Mouse (Mus musculus): Measurements from ENCODE around the gene Tulp1.
"Not testable (repeated sequence)": the region's sequence is repeated elsewhere in the genome, so short reads cannot be mapped to it uniquely, and the experiment has no call there.

The Tulp1 gene

GRCm38 (mm10) chr17:28337547-28337946 lies 27.5 kb downstream of the Tulp1 start:
- no peak for DNase-seq (ENCODE audit: low spot score)

GRCm38 (mm10) chr17:28335267-28335666 lies 29.8 kb downstream of the Tulp1 start:
- DNase-seq (ENCODE audit: low spot score), result no peak

DNA sequence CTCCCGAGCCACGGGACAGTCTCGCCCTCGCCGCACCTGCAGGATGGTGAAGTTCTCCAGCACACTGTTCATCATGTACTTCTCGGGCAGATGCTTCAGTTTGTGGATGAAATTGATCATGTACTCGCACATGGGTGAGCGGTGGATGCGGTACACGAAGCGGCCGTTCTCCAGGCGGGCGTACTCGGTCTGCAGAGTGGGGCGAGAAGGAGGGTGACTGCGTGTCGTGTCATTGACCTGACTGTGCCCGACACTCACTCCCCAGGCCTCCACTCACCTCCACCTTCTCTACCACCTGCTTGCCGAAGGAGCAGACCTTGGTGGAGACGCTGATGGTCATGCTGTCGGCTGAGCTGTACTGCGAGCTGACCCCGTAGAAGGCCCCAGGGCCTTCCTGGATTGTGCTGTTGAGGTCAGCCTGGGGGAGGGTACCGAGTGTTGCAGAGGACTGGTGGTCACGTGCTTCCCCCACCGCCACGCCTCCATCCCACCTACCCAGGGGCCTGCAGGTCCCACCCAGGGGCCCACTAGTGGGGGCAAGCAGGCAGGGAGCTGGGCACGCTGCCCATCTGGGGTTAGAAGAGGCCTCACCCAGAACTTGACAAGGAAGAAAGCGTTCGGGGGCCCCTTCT lies 32.0 kb downstream of the Tulp1 start:
- DNase-seq (ENCODE audit: low spot score), result no peak

DNA sequence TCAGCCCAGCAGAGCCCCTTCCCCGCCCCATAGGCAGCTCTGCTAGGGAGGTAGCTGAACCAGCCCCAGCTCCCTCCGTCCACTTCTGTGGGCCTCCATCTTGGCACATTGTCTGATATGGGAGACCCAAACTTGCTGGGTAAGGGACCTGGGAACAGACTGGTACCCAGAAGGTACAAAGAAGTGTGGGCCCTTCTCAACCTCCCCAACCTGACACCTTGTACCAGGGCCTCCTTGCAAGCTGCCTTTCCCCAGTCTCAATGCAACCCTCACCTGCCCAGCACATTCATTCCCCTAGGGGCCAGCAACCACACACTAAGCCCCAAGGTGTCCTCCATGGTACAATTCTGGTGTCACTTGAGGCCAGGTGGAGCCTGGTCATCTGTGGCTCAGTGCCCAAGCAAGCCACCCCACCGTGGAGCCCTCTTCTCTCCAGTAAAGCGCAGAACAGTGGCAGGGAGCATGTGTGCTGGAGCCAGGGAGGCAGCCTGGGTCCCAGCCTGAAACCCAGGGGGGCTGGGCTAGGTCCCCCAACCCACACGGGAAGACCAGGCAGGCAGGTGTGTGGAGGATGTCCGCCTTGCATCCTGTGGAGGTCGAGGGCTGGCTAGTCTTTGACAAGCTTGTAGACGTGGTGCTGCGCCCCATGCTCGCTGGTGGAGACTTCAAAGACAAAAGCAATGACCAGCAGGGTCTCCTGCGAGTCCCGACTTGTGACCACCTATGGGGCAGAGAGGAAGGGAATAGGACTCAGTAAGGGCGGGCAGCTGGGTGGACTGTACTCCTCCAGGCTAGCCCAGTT lies 32.7 kb downstream of the Tulp1 start:
- no peak for DNase-seq (ENCODE audit: low spot score)

DNA sequence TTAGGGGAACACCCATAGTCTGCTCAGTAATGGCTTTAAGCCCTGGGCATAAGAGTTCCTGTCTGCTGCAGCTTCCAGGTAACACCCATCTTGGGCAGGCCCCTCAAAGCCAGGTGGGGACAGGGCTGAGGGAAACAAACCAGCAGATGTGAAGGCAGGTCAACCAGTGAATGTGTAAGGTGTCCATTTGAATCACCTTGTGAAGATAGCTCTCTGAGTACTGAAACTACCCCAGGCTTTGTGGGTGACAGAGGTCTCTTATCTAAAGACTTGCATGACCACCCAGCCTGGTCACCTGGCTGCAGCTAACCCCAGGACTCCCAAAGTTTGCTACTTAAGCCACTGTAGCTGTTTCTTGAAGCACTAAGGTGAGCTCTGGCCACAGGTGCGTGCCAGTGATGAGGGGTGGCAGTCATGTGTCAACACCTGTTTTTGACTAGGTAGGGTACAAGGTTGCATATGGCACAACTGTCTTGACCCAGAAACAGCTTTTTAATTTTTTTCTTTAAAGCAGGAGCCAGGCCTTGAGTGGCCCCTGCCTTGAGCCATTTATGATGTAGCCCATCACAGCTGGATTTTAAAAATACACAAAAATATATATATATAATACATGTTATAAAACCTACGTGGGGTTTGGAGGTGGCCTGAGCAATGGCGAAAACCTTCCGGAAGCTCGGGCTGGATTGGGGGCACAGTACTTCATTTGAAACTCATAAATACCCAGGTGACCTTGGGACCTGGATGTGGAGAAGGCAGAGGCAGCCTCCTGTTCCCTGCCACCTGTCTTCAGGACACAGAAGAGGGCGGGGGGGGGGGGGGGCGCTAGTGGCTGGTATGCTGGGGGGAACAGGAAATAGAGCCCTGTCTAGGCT lies 33.5 kb downstream of the Tulp1 start:
- no peak for DNase-seq (ENCODE audit: low spot score)

- not testable (repeated sequence) for DNase-seq (ENCODE audit: low spot score)
Observed at GRCm38 (mm10) chr17:28330590-28330989, 34.4 kb downstream of the Tulp1 start.

DNA sequence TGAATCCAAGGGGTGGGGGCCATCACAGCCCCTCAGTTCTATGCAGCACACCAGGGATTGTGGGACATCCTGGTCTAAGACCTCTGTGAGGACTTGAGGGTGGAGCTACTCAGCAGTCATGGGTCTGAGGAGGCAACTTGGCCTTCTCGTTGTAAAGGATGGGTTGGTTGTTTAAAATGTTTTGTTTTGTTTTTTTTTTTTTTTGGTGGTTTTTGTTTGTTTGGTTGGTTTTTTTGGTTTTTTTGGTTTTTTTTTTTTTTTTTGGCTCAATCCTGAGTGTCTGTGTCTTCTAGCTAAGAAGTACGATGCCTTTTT lies 34.8 kb downstream of the Tulp1 start:
- no peak for DNase-seq (ENCODE audit: low spot score)

- DNase-seq (ENCODE audit: low spot score), result no peak
Observed at GRCm38 (mm10) chr17:28329503-28330231, 35.4 kb downstream of the Tulp1 start.

- DNase-seq (ENCODE audit: low spot score), result no peak
Observed at GRCm38 (mm10) chr17:28328946-28329345, 36.1 kb downstream of the Tulp1 start.

- DNase-seq (ENCODE audit: low spot score), result peak; percentile 91
Observed at GRCm38 (mm10) chr17:28328366-28328928, 36.6 kb downstream of the Tulp1 start, which contains the start of gene Rpl10a. TSS of gene Rpl10a (plus strand) at chr17:28328471.

- DNase-seq (ENCODE audit: low spot score), result no peak
Observed at GRCm38 (mm10) chr17:28327673-28328325, 37.2 kb downstream of the Tulp1 start.

- DNase-seq (ENCODE audit: low spot score), result no peak
Observed at GRCm38 (mm10) chr17:28326951-28327350, 38.1 kb downstream of the Tulp1 start.

- DNase-seq (ENCODE audit: low spot score), result no peak
Observed at GRCm38 (mm10) chr17:28325751-28326150, 39.3 kb downstream of the Tulp1 start.

DNA sequence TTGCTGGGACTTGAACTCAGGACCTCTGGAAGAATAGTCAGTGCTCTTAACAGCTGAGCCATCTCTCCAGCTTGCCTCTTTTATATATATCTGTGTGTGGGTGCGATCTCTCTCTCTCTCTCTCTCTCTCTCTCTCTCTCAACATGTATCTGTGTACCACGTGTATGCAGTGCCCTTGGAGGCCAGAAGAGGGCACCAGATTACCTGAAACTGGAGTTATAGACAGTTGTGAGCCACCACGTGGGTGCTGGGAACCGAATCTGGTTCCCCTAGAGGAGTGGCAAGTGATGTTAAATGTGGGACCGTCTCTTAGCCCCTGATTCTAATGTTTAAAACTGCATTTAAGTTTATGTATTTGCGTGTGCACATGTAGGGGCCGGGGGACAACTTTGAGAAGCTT lies 40.6 kb downstream of the Tulp1 start:
- not testable (repeated sequence) for DNase-seq (ENCODE audit: low spot score)

DNA sequence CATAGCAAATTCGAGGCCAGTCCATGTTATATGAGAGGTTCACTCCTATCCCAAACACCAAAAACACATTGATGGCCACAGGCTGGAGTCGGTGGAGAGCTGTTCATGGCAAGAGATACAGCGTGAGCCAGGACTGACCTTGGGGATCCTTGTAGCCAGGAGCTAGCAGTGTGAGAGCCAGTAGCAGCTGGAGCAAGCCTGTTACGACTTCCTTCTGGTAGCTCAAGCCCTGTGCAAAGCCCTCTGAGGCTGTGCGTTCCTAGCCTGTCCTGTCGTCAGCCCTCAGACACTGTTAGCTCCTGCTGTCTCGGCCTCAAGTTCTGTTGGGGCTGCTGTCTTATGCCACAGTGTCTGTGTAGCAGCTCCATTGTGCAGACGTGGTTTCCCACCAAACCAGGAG lies 41.2 kb downstream of the Tulp1 start:
- DNase-seq (ENCODE audit: low spot score), result peak; percentile 55

GRCm38 (mm10) chr17:28321700-28322099 lies 43.3 kb downstream of the Tulp1 start:
- DNase-seq (ENCODE audit: low spot score), result no peak

DNA sequence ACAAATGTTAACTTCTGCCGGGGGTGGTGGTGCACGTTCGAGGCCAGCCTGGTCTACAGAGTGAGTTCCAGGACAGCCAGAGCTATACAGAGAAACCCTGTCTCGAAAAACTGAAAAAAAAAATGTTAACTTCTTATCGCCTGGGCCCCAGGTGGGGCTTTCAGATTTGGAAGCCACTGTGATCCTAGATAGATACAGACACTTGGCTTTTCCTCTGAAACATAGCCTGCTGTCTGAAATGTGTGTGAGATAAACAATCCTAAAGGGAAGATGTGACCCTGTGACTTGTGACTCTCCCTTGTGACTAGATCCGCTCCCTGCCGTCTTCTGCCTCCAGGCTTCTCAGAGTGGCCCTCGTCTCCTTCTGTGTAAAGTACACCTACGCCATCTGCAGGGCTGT lies 47.3 kb downstream of the Tulp1 start:
- no peak for DNase-seq (ENCODE audit: low spot score)

DNA sequence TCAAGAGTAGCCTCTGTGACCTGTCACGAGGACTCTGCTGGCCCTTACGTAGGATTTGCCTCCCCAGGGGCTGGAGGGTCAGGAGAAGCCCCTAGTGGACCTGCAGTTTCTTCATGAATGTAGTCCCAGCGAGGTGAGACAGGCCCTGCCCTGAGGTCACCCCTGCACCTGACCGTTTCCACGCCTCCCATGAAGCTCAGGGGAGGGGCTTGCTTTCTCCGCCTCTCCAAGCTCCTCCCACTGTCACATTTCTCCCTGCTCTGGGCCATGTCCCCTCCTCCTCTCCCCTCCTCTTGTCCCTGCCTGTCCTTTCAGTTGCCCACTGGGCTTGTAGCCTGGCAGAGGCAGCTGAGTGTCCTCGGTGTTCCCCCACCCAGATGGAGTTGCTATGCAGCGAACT lies 47.9 kb downstream of the Tulp1 start:
- no peak for DNase-seq (ENCODE audit: low spot score)

DNA sequence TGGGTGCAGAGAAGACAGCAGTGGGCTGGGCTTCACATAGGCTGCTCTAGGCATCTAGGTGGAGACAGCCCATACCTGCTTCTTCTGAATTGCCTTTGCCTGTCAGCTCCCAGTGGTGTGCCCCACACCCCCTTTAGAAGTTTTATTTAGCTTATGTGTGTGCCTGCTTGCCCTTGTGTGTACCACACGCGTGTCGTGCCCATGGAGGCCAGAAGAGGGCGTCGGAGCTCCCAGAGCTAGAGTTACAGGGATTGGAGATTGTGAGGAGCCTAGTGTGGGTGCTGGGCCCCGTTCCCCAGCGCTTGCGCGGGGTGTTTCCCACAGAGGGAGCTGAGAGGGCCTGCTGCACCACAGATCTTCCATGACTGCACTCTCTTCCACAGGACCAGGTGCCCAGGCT lies 48.5 kb downstream of the Tulp1 start:
- no peak for DNase-seq (ENCODE audit: low spot score)

GRCm38 (mm10) chr17:28315611-28316160 lies 49.3 kb downstream of the Tulp1 start:
- no peak for DNase-seq (ENCODE audit: low spot score)

- no peak for DNase-seq (ENCODE audit: low spot score)
Observed at GRCm38 (mm10) chr17:28313880-28314225, 51.2 kb downstream of the Tulp1 start.

Measured in ovary, adult 18-20 months (tissue).